Mouse (Mus musculus) adrenal gland, adult 8-10 months (tissue): ENCODE measurements at regions not wholly inside any gene's neighbourhood (a gene's known extent, or its start where the extent isn't known, plus 50 kb on each side); places are given as distances from the start of the nearest gene placed in this dataset.

Experiments
- DNase-seq: peaks from one replicate; pipeline ENCODE4 v3.0.0; 2022

GRCm38 (mm10) chr17:83920894-83921293 is 73.1 kb upstream of the Haao start:
- no peak for DNase-seq

- DNase-seq = no peak
These were observed 72.5 kb upstream of the Haao start for GRCm38 (mm10) chr17:83920225-83920624.

- no peak for DNase-seq
These were observed 70.8 kb upstream of the Haao start for GRCm38 (mm10) chr17:83918413-83919139.

- DNase-seq = no peak
These were observed 70.0 kb upstream of the Haao start for GRCm38 (mm10) chr17:83917781-83918180.

- DNase-seq = no peak
These were observed 69.0 kb upstream of the Haao start for GRCm38 (mm10) chr17:83916684-83917166.

GRCm38 (mm10) chr17:83915034-83915433 is 67.3 kb upstream of the Haao start:
- no peak for DNase-seq

GRCm38 (mm10) chr17:83914603-83915002 is 66.8 kb upstream of the Haao start:
- DNase-seq = no peak

GRCm38 (mm10) chr17:83913711-83914415 is 66.1 kb upstream of the Haao start:
- DNase-seq = no peak

- no peak for DNase-seq
These were observed 64.7 kb upstream of the Haao start for GRCm38 (mm10) chr17:83912421-83912820.

GRCm38 (mm10) chr17:83908811-83909210 is 61.0 kb upstream of the Haao start:
- no peak for DNase-seq

GRCm38 (mm10) chr17:83907538-83907937 is 59.8 kb upstream of the Haao start:
- no peak for DNase-seq

GRCm38 (mm10) chr17:83906751-83907537 is 59.2 kb upstream of the Haao start:
- no peak for DNase-seq

GRCm38 (mm10) chr17:83903467-83903866 is 55.7 kb upstream of the Haao start:
- peak; percentile 41 for DNase-seq

- DNase-seq = no peak
These were observed 54.8 kb upstream of the Haao start for GRCm38 (mm10) chr17:83902523-83902922.

GRCm38 (mm10) chr17:83902091-83902490 is 54.3 kb upstream of the Haao start:
- no peak for DNase-seq

GRCm38 (mm10) chr17:83899588-83900152 is 51.9 kb upstream of the Haao start:
- no peak for DNase-seq

GRCm38 (mm10) chr17:83898531-83898930 is 50.8 kb upstream of the Haao start:
- no peak for DNase-seq
